Mouse (Mus musculus) cerebellum, adult 9-11 months (tissue): ENCODE data around the gene Daam1.

Experiments used
- DNase-seq: peaks from one replicate; pipeline ENCODE4 v3.0.0; 2022

Gene Daam1

GRCm38 (mm10) chr12:71901211-71901610 lies 70.3 kb downstream of the Daam1 start:
- no peak for DNase-seq

GRCm38 (mm10) chr12:71901859-71902258 lies 71.0 kb downstream of the Daam1 start:
- DNase-seq: no peak

- no peak for DNase-seq
These were observed 71.4 kb downstream of the Daam1 start for GRCm38 (mm10) chr12:71902317-71902716.

GRCm38 (mm10) chr12:71903218-71903617 lies 72.3 kb downstream of the Daam1 start:
- DNase-seq: no peak

- DNase-seq: no peak
These were observed 73.4 kb downstream of the Daam1 start for GRCm38 (mm10) chr12:71904310-71904709.

- no peak for DNase-seq
These were observed 74.0 kb downstream of the Daam1 start for GRCm38 (mm10) chr12:71904926-71905325.

GRCm38 (mm10) chr12:71905640-71906320 lies 74.9 kb downstream of the Daam1 start:
- no peak for DNase-seq

- peak; percentile 47 for DNase-seq
These were observed 75.8 kb downstream of the Daam1 start for GRCm38 (mm10) chr12:71906582-71907267.

GRCm38 (mm10) chr12:71908984-71909383 lies 78.1 kb downstream of the Daam1 start:
- no peak for DNase-seq

- DNase-seq: peak; percentile 46
These were observed 79.4 kb downstream of the Daam1 start for GRCm38 (mm10) chr12:71910246-71910645.

- DNase-seq: no peak
These were observed 81.4 kb downstream of the Daam1 start for GRCm38 (mm10) chr12:71912262-71912661.

GRCm38 (mm10) chr12:71919156-71919555 lies 88.3 kb downstream of the Daam1 start:
- DNase-seq: no peak

GRCm38 (mm10) chr12:71919962-71920361 lies 89.1 kb downstream of the Daam1 start:
- DNase-seq: no peak

- DNase-seq: no peak
These were observed 92.0 kb downstream of the Daam1 start for GRCm38 (mm10) chr12:71922827-71923381.

- no peak for DNase-seq
These were observed 94.2 kb downstream of the Daam1 start for GRCm38 (mm10) chr12:71924978-71925529.

- DNase-seq: no peak
These were observed 95.3 kb downstream of the Daam1 start for GRCm38 (mm10) chr12:71925990-71926700.

- DNase-seq: no peak
These were observed 97.2 kb downstream of the Daam1 start for GRCm38 (mm10) chr12:71928092-71928491.

GRCm38 (mm10) chr12:71929876-71930275 lies 99.0 kb downstream of the Daam1 start:
- no peak for DNase-seq

GRCm38 (mm10) chr12:71932433-71933386 lies 101.8 kb downstream of the Daam1 start:
- DNase-seq: no peak

GRCm38 (mm10) chr12:71933989-71934645 lies 103.2 kb downstream of the Daam1 start:
- DNase-seq: no peak

- no peak for DNase-seq
These were observed 105.8 kb downstream of the Daam1 start for GRCm38 (mm10) chr12:71936636-71937035.
